Mouse (Mus musculus) E14TG2a.4 (cell line): ENCODE measurements around the gene Map9.
A peak's percentile ranks its signal among the peaks of the same experiment; 100 is the strongest.

Experiments
- H3K27me3 ChIP-seq: 2 replicates; pipeline ENCODE4 v1.6.1; 2014; ENCODE audit warnings: low read length, control low read depth; ENCODE audit not compliant: insufficient read depth
- H3K36me3 ChIP-seq: 2 replicates; pipeline ENCODE4 v1.6.1; 2014; ENCODE audit warnings: low read length, control low read depth; ENCODE audit not compliant: insufficient read depth
- H3K4me1 ChIP-seq: replicated peaks from 2 replicates; pipeline ENCODE4 v1.6.1; 2014; ENCODE audit warnings: low read depth, low read length, control low read depth
- H3K4me3 ChIP-seq: replicated peaks from 2 replicates; pipeline ENCODE4 v1.5.1; 2014; ENCODE audit warnings: mild to moderate bottlenecking, low read length
- H3K9me3 ChIP-seq: 2 replicates; pipeline ENCODE4 v1.6.1; 2014; ENCODE audit warnings: low read length, control low read depth
- CTCF ChIP-seq: conservative IDR thresholded peaks from 2 replicates; pipeline ENCODE4 v1.5.1; 2014; ENCODE audit warnings: low read length
- NANOG ChIP-seq: IDR thresholded peaks from 2 replicates; pipeline ENCODE4 v1.6.1; 2014; ENCODE audit warnings: borderline replicate concordance, low read length, mixed read lengths
- POU5F1 ChIP-seq: IDR thresholded peaks from 2 replicates; pipeline ENCODE4 v1.6.1; 2014; ENCODE audit warnings: low read length, borderline replicate concordance

Gene Map9

DNA sequence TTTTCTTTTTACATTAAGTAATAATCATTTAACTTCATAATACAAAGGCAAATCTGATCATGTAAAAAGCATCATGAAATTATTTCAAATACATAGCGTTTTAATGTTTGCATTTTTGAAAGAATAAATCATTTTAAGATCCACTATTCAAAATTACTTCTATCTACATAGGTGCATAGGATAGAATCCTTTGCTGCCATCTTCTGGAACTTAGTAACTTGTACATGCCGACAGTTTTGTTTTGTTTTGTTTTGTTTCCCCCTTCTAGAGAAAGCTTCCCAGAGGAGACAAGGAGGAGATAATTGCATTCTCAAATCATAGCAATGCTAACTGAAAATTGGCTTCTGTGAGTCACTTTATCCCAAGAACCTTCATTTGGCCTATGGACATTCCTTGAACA lies 7.5 kb upstream of the Map9 start:
- TF ChIP-seq CTCF = 0 out of 2 replicates have a peak, but pooled peaks have one; percentile 4
- no peak for TF ChIP-seq NANOG
- Histone ChIP-seq H3K36me3 (no peaks in the 10 kb centered on the region), H3K4me1 (no peaks in the 10 kb centered on the region), H3K4me3 (no peak overlapping the region), H3K27me3 (no peaks in the 10 kb centered on the region), H3K9me3 (peaks cover 12% of the 10 kb centered on the region; the same call in 1 of the 2 replicates)

GRCm38 (mm10) chr3:82357340-82357739 lies 504 bp upstream of the Map9 start:
- TF ChIP-seq NANOG (no peak), POU5F1 (no peak), CTCF (no peak)

GRCm38 (mm10) chr3:82359036-82359435 lies 1.2 kb downstream of the Map9 start:
- no peak overlapping the region for H3K4me3 ChIP-seq
- H3K36me3 ChIP-seq = peaks cover 39% of the 10 kb centered on the region
- H3K27me3 ChIP-seq = no peaks in the 10 kb centered on the region
- H3K9me3 ChIP-seq = no peaks in the 10 kb centered on the region
- H3K4me1 ChIP-seq = peaks cover 6% of the 10 kb centered on the region; the same call in 1 of the 2 replicates
- TF ChIP-seq CTCF (no peak), POU5F1 (no peak), NANOG (no peak)

More at GRCm38 (mm10) chr3:82357340-82357739, 504 bp upstream of the Map9 start:
- peaks cover 6% of the 10 kb centered on the region; the same call in 1 of the 2 replicates for H3K4me1 ChIP-seq
- H3K36me3 ChIP-seq = peaks cover 29% of the 10 kb centered on the region
- H3K4me3 ChIP-seq = peak overlapping the region; percentile 87
- H3K9me3 ChIP-seq = no peaks in the 10 kb centered on the region
- H3K27me3 ChIP-seq = no peaks in the 10 kb centered on the region

- Histone ChIP-seq H3K4me3 (no peak overlapping the region), H3K27me3 (no peaks in the 10 kb centered on the region), H3K4me1 (peaks cover 6% of the 10 kb centered on the region; the same call in 1 of the 2 replicates), H3K36me3 (peaks cover 61% of the 10 kb centered on the region), H3K9me3 (no peaks in the 10 kb centered on the region)
- no peak for TF ChIP-seq POU5F1
- 0 out of 2 replicates have a peak, but pooled peaks have one; percentile 15 for TF ChIP-seq CTCF
- TF ChIP-seq NANOG = no peak
Observed at GRCm38 (mm10) chr3:82362452-82362851, 4.6 kb downstream of the Map9 start.

DNA sequence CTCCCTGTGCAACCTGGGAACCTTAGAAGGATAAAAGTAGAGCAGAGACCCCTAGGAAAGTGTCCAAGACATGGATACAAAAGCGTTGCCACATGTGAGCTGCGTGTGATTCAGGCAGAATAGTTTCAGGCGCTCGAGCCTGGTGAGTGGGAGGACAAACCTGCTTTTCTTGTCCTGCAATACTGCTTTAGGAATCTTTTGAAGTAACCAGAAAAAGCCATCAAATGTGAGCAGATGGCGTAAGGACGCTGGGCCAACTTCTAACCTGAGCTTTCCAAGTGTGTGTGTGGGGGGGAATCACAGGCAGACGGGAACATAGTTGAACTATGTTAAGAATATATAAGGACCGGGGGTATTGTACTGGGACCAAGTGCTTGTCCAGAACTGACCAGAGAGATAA lies 6.7 kb downstream of the Map9 start:
- peaks cover 7% of the 10 kb centered on the region for H3K4me1 ChIP-seq
- no peaks in the 10 kb centered on the region for H3K9me3 ChIP-seq
- H3K27me3 ChIP-seq = no peaks in the 10 kb centered on the region
- H3K36me3 ChIP-seq = peaks cover 64% of the 10 kb centered on the region
- H3K4me3 ChIP-seq = no peak overlapping the region
- TF ChIP-seq CTCF (no peak), POU5F1 (no peak), NANOG (no peak)

- H3K27me3 ChIP-seq = no peaks in the 10 kb centered on the region
- peaks cover 7% of the 10 kb centered on the region for H3K4me1 ChIP-seq
- no peaks in the 10 kb centered on the region for H3K9me3 ChIP-seq
- H3K4me3 ChIP-seq = no peak overlapping the region
- TF ChIP-seq CTCF (peak; percentile 55), NANOG (no peak), POU5F1 (no peak)
- peaks cover 63% of the 10 kb centered on the region for H3K36me3 ChIP-seq
Observed at GRCm38 (mm10) chr3:82364988-82365387, 7.1 kb downstream of the Map9 start.

DNA sequence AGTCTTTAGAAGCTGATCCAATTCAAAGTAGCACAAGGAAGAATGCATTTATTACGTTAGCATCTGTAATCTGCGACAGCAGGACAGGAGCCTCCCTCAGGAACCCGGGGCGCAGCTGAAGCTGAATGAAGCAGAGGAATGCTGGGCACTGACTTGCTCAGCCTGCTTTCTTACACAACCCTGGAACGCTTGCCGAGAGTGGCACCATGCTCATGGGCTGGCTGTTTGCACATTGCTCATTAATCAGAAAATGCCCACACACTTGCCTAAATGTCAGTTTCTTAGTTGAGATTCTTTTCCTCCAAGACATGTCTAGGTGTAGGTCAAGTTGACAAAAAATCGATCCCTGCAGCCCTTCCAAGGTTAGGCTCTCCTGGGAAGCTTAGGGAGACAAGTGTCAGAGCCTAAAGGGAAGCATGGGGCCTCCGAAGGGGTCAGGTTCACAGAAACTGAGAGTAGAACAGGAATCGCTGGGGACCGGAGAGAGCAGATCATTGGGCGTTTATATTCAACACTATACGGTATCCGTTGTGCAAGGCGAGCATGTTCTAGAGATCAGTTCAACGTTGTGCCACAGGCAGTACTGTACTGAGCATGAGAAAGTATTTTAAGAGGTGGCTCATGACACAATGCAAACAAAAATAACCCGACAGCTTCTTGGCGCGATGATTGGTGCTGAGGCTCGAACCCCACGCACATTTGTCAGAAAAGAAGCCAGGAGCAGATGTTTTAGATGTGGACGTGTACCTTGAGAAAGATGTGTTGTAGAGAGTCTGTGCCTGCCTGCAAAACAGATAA lies 11.4 kb downstream of the Map9 start:
- Histone ChIP-seq H3K9me3 (no peaks in the 10 kb centered on the region), H3K36me3 (peaks cover 66% of the 10 kb centered on the region), H3K27me3 (no peaks in the 10 kb centered on the region), H3K4me3 (no peak overlapping the region), H3K4me1 (peaks cover 7% of the 10 kb centered on the region)
- TF ChIP-seq NANOG = no peak
- no peak for TF ChIP-seq POU5F1
- no peak for TF ChIP-seq CTCF

DNA sequence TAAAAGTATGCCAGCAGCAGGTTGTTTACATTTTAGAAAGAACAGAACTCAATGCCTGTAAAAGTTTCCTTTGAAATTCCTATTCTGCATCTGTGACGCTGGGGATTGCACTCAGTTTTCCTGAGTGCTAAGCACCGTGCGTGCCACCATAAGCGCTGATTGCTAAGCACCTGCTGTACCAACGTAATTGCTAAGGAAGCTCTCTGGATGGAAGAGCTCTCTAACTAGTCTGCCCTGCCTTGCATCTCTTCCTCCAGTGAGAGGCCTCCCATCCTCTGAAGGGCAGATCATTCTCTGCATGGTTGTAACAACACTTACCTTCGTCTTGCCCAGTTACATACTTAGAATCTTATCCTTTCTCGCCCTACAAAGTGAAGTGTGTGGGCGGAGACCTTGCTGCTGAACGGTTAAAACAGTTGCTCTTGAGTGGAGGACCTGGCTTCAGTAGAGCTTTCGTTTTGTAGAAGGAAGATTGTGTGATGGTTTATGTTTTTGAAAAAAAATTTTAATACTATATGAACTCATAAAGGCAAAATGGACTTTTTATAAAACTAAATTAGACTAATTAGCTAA lies 12.7 kb downstream of the Map9 start:
- peaks cover 69% of the 10 kb centered on the region for H3K36me3 ChIP-seq
- H3K9me3 ChIP-seq = no peaks in the 10 kb centered on the region
- no peak for TF ChIP-seq POU5F1
- no peak for TF ChIP-seq CTCF
- no peak for TF ChIP-seq NANOG
- H3K4me3 ChIP-seq = no peak overlapping the region
- H3K4me1 ChIP-seq = peaks cover 7% of the 10 kb centered on the region
- no peaks in the 10 kb centered on the region for H3K27me3 ChIP-seq
